Comparison of ENCODE assay signal across 10 mouse cellular contexts in genomic region chr7:144838522-144839503, GRCm38 (mm10). TPM values are rescaled to one million over a fixed set of nuclear protein-coding genes. Genes with fewer than 3 reads are reported as not detected.
DNase-seq lines count a peak whose midpoint lies in the region; ATAC-seq lines count a peak whose summit lies in the region.
"Had no signal": no experiment of that assay in that cellular context is flagged by ENCODE, and none has a peak within 500 bp of the region (broad histone marks: within the 10 kb centered on the region; RNA-seq: fewer than 3 reads in every experiment).

No protein-coding gene starts in this region.

- no peaks in the 10 kb centered on the region for H3K36me3 ChIP-seq in heart, embryonic 12.5 days
- H3K36me3 ChIP-seq in embryonic facial prominence, embryonic 14.5 days (ENCODE audit: control insufficient read depth, insufficient read depth, low read length) = no peaks in the 10 kb centered on the region
- no peaks in the 10 kb centered on the region for H3K36me3 ChIP-seq in limb, embryonic 11.5 days (ENCODE audit: control insufficient read depth, insufficient read depth, low read length)

- peak overlapping the region; percentile 47 for H3K4me3 ChIP-seq in heart, embryonic 12.5 days
- peak overlapping the region; percentile 44 for H3K4me3 ChIP-seq in embryonic facial prominence, embryonic 14.5 days (ENCODE audit: low read depth, low read length)
- H3K4me3 ChIP-seq in limb, embryonic 11.5 days (ENCODE audit: low read depth, low read length) = peak overlapping the region; percentile 34

- peaks cover 19% of the 10 kb centered on the region for H3K4me1 ChIP-seq in heart, embryonic 12.5 days (replicated peaks)
- no peaks in the 10 kb centered on the region; the same call in 1 of the 2 replicates for H3K4me1 ChIP-seq in embryonic facial prominence, embryonic 14.5 days (ENCODE audit: control insufficient read depth, insufficient read depth, low read length)
- peaks cover 11% of the 10 kb centered on the region for H3K4me1 ChIP-seq in limb, embryonic 11.5 days (ENCODE audit: control insufficient read depth, insufficient read depth, low read length)

- DNase-seq in heart, postnatal 4 days = no peak
- DNase-seq in ES-CJ7 (ENCODE audit: low read depth, low spot score) = peak; percentile 62
- DNase-seq in embryonic facial prominence, embryonic 14.5 days (ENCODE audit: low spot score) = peak; percentile 29
- peak; percentile 62 for DNase-seq in limb, embryonic 11.5 days (ENCODE audit: low spot score)
- peak; percentile 70 for DNase-seq in retina, embryonic 14.5 days (ENCODE audit: low spot score)
- DNase-seq in B cell, adult 2 months = no peak
- no peak for DNase-seq in urinary bladder, postnatal 10 days (ENCODE audit: low spot score)

- H3K9me3 ChIP-seq in heart, embryonic 12.5 days (replicated peaks) = no peaks in the 10 kb centered on the region
- H3K9me3 ChIP-seq in embryonic facial prominence, embryonic 14.5 days (ENCODE audit: control insufficient read depth, low read length) = no peaks in the 10 kb centered on the region
- no peaks in the 10 kb centered on the region for H3K9me3 ChIP-seq in limb, embryonic 11.5 days (ENCODE audit: control insufficient read depth, low read length)

- peaks cover 98% of the 10 kb centered on the region for H3K27me3 ChIP-seq in heart, embryonic 12.5 days (replicated peaks)
- peaks cover 77% of the 10 kb centered on the region for H3K27me3 ChIP-seq in embryonic facial prominence, embryonic 14.5 days (replicated peaks; ENCODE audit: control insufficient read depth, insufficient read depth, low read length)
- H3K27me3 ChIP-seq in limb, embryonic 11.5 days (ENCODE audit: control insufficient read depth, insufficient read depth, low read length) = peaks cover 72% of the 10 kb centered on the region

- WGBS in heart, embryonic 12.5 days = under 1% methylated on average over 94 of the region's 94 CpGs
- WGBS in embryonic facial prominence, embryonic 14.5 days = under 1% methylated on average over 57 of the region's 94 CpGs
- under 1% methylated on average over 94 of the region's 94 CpGs for WGBS in limb, embryonic 11.5 days

- H3K9ac ChIP-seq in heart, embryonic 12.5 days = 0 out of 2 replicates have a peak overlapping the region, but pooled peaks have one; percentile 30
- H3K9ac ChIP-seq in embryonic facial prominence, embryonic 14.5 days (ENCODE audit: low read depth, low read length) = peak overlapping the region; percentile 47
- no peak overlapping the region; the same call in 1 of the 2 replicates for H3K9ac ChIP-seq in limb, embryonic 11.5 days (ENCODE audit: low read length)

- ATAC-seq in heart, embryonic 12.5 days (ENCODE audit: insufficient number of reproducible peaks, low FRiP score) = no peak
- peak; percentile 61 for ATAC-seq in embryonic facial prominence, embryonic 14.5 days (ENCODE audit: low read depth)
- no peak for ATAC-seq in limb, embryonic 11.5 days (ENCODE audit: insufficient number of reproducible peaks, low FRiP score, low TSS enrichment, low read depth)
- ATAC-seq: Patski had no signal

- H3K27ac ChIP-seq in heart, embryonic 12.5 days (ENCODE audit: poor library complexity, severe bottlenecking) = no peak overlapping the region
- no peak overlapping the region for H3K27ac ChIP-seq in embryonic facial prominence, embryonic 14.5 days (replicated peaks; ENCODE audit: low read depth, low read length)
- no peak overlapping the region for H3K27ac ChIP-seq in limb, embryonic 11.5 days (replicated peaks; ENCODE audit: low read depth, low read length)

- H3K4me2 ChIP-seq in heart, embryonic 12.5 days = peak overlapping the region; percentile 82
- peak overlapping the region; percentile 67 for H3K4me2 ChIP-seq in embryonic facial prominence, embryonic 14.5 days (ENCODE audit: low read depth, low read length)
- H3K4me2 ChIP-seq in limb, embryonic 11.5 days (ENCODE audit: low read depth, severe bottlenecking) = peak overlapping the region; percentile 58

RNA-seq across cellular contexts. Expression of gene Fgf3, which starts 0.9 kb away (rescaled TPM):
- polyA plus RNA-seq in heart, embryonic 12.5 days (2016; fragmentation: Nextera tagmentation; extraction: Ambion mirVana) = 0.13 and 0.20 TPM in 2 replicates
- not detected for total RNA-seq in heart, postnatal 4 days (2021)
- polyA plus RNA-seq in embryonic facial prominence, embryonic 14.5 days (2014; fragmentation: Nextera tagmentation; extraction: Ambion mirVana) = 0.88 and 0.97 TPM in 2 replicates
- 0.47 TPM in 1 of 2 replicates, not detected in the other for polyA plus RNA-seq in limb, embryonic 11.5 days (2014; fragmentation: Nextera tagmentation; extraction: Ambion mirVana)
- polyA plus RNA-seq: Patski had no signal

RNA-seq across cellular contexts. Expression of gene Fgf4, which starts 8.4 kb away (rescaled TPM):
- not detected in 2 replicates for polyA plus RNA-seq in heart, embryonic 12.5 days (2016; fragmentation: Nextera tagmentation; extraction: Ambion mirVana)
- not detected for total RNA-seq in heart, postnatal 4 days (2021)
- polyA plus RNA-seq in embryonic facial prominence, embryonic 14.5 days (2014; fragmentation: Nextera tagmentation; extraction: Ambion mirVana) = 1.0 TPM in 2 replicates
- polyA plus RNA-seq in limb, embryonic 11.5 days (2014; fragmentation: Nextera tagmentation; extraction: Ambion mirVana) = 0.17 and 0.78 TPM in 2 replicates
- total RNA-seq: left cerebral cortex, adult 18-20 months had no signal
- polyA plus RNA-seq: Patski had no signal

RNA-seq across cellular contexts. Expression of gene Fgf15, which starts 57.5 kb away (rescaled TPM):
- 0.10 TPM in 1 of 2 replicates, not detected in the other for polyA plus RNA-seq in heart, embryonic 12.5 days (2016; fragmentation: Nextera tagmentation; extraction: Ambion mirVana)
- total RNA-seq in heart, postnatal 4 days (2021) = not detected
- 0.42 and 5.3 TPM in 2 replicates for polyA plus RNA-seq in embryonic facial prominence, embryonic 14.5 days (2014; fragmentation: Nextera tagmentation; extraction: Ambion mirVana)
- polyA plus RNA-seq in limb, embryonic 11.5 days (2014; fragmentation: Nextera tagmentation; extraction: Ambion mirVana) = 0.47 and 0.52 TPM in 2 replicates
- total RNA-seq: left cerebral cortex, adult 18-20 months had no signal

Comparison
In these comparisons a context has a peak if more than half of its experiments do, and no peak if none do; other contexts are left out.
1. DNase-seq: peak in ES-CJ7 (single experiment), embryonic facial prominence, embryonic 14.5 days (single experiment), limb, embryonic 11.5 days (single experiment) and retina, embryonic 14.5 days (single experiment); none in heart, postnatal 4 days (single experiment), B cell, adult 2 months (0 of 2) and urinary bladder, postnatal 10 days (single experiment).
2. Peak in every context shown above with its lines, with median percentiles within 50 percentile points of each other: H3K4me2 ChIP-seq and H3K4me3 ChIP-seq.